Mouse (Mus musculus): Measurements from ENCODE around the gene Ptpn9.
"Not testable (repeated sequence)": the region's sequence is repeated elsewhere in the genome, so short reads cannot be mapped to it uniquely, and the experiment has no call there.

Gene Ptpn9

DNA sequence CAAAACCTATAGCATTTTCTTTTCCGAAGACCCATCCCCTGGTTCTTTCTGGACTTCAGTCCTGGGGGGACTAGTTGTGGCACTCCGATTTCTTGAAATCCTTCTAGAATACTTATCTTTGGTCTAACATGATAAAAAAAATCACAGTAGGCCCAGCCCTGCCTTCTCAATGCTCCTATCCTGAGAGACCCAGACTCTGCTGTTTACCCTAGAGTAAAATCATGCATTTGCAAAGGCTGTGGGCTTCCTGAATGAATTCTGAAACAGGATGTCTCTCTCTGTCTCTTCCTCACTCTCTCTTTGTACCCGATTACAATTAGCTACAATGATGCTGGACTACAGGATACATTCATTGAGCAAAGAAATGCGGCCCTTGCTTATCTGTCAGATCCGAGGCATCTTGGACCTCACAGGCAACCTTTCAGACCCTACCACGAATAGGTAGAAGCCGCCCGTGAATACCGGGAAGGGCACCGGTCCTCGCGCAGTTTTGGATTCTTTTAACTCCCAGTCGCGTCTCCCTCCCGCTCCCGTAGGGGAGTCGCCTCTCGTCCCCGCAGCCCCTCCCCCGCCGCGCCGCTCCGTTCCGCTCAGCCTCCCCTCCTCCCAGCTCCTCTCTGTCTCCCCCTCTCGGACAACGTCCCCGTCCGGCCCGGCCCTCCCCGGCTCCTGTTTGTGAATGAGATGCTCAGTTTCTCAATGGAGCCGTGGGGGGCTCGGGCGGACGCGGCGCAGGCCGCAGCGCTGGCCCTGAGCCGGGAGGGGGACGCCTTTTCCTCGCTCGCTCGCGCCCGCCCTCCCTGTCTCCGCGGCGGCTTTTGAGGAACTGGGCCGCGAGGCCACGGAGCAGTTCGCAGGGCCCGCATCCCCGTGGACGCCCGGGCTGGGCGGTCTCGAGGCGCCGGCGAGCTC lies at the start of gene Ptpn9:
Ptpn9 (plus strand) TSS at position 638 of the 912 bp plus-strand sequence.
- peak; percentile 86 for DNase-seq

DNA sequence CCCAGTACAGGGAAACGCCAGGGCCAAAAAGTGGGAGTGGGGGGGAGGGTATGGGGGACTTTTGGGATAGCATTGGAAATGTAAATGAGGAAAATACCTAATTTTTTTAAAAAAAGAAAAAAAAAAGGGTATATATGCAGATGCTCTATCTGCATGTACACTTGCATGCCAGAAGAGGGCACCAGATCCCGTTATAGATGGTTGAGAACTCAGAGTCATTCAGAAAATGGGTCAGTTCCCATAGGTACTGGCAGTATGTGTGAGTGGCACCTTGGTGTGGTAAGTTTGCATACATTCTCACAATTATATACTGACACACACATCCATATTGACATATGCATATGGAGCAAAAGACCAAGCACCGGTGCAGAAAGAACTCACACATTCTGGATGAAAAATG lies 47.2 kb upstream of the Ptpn9 start:
- peak; percentile 59 for DNase-seq

DNA sequence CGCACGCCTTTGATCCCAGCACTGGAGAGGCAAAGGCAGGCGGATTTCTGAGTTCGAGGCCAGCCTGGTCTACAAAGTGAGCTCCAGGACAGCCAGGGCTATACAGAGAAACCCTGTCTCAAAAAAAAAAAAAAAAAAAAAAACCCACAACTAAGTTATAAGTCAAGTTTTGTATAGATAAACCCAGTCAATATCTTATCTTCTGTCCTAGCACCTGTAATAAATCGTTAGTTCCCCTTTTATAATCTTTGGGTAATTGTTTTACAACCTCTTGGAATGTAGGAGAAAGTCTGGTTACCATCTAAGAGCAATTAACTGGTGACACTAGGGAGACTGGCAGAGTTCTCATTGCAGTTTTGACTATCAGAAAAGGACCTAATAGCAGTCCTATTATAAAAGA lies 46.0 kb upstream of the Ptpn9 start:
- DNase-seq: not testable (repeated sequence)

DNA sequence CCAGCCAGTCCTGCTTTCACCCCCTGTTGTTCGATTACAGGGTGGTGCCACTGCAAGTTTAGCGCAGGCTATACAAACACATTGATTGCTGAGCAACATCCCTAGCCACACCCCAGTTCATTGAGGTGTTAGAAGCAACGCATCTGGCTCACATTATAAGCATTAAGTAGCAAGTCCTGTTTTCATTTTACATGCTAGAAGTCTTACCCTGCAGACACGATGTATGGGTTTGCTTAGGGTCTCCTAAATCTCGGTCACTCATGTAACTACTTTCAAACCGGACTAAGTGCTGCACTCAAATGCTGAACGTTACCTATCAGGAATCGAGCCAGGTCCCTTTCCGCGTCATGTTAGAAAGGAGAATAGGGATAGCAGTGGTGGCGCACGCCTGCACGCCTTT lies 45.0 kb upstream of the Ptpn9 start:
- no peak for DNase-seq

DNA sequence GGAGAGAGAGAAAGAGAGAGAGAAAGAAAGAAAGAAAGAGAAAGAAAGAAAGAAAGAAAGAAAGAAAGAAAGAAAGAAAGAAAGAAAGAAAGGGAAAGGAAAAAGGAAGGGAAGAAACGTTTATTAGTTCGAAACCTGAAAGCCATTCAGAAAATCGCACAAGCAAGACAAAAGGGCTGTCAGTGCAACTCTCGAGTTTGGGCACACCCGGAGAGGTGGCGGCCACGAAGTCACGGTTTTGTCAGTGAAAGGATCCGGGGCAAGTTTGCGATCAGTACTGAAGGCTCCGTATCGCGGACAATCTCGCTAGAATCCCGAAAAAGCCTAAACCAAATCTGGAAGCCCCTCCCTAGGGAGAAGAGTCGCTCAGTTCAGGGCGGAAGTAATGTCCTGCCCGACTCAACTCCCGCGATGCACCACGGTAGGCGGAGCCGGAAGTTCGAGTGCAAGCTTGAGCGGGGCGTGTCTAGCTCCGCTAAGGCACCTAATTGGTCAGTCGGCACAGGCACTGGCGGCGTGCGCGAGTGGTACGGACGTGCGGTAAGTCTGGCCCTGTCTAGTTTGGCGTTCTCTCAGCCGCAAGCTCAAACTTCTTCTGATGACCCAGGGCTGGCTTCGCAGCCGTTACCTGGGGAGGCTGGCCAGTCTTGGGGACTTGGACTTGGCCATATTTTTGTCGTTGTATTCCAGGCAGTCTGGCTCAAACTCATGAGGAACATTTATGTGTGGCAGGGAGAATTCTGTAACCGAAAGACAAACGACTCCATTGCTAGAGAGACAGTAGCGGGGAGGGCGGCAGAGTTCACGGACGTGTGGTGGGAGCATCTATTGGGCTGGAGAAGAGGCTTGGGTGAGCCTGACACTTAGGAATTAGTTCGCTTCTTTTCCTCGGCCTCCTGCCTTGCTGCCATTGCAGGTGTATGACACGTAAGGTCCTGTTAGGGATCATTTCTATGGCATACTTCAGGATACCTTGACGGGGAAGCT lies 44.0 kb upstream of the Ptpn9 start, which contains the start of gene Snupn:
Snupn (plus strand) TSS at position 465 of the 987 bp plus-strand sequence.
- DNase-seq: peak; percentile 96

DNA sequence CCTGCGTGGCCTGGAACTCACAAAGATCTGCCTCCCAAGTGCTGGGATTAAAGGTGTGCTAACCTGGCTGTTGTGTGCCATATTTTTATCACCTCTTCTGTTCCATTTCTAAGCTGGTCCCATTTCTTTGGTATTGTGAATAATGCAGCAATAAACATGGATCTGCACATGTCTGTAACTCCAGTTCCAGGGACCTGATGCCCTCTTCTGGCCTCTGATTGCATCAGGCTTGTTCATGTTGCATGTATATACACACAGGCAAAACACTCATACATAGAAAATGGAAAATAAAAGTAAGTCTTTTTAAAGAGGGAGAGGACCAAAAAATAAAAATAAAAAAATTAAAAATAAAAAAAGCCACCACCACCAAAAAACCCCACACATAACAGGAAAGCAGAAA lies 41.2 kb upstream of the Ptpn9 start:
- DNase-seq: no peak

DNA sequence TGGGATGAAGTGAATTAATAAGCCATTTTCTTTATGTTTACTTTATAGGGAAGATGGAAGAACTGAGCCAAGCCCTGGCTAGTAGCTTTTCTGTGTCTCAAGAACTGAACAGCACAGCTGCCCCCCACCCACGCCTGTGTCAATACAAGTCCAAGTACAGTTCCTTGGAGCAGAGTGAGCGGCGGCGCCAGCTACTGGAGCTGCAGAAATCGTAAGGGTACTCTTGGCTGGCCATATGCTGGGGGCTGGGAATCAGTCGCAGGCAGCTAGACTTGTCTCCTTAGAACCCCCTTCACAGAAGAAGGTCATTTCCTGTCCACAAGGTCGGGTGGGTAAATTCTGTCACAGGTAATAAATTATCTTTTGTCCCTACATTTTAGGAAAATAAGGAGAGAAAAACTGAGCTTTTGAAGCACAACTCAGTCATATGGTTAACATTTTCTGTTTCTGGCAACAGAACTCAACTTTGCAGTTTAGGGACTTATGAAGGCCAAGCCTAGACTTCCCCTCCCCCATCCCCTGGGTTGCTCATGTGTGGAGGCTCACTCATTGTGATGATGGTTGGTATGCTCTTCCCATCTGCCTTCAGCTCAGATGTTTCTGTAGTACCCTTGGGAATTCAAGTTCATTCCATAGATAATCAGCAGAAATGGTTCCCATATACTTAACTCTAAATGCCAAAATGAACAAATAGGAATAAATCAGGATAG lies 37.6 kb upstream of the Ptpn9 start:
- DNase-seq: no peak

DNA sequence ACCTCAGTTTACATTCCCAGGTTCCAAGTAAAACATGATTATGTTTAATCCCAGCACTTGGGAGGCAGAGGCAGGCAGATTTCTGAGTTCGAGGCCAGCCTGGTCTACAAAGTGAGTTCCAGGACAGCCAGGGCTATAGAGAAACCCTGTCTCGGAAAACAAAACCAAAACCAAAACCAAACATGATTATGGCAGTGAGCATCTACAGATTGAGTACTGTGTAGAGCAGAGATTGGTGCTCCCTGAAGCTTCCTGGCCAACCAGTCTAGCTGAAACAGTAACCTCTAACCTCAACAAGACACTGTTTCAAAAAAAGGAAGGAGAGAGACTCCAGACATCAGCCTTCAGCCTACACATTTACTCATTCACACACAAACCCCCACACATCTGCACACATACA lies 36.0 kb upstream of the Ptpn9 start:
- DNase-seq: no peak

DNA sequence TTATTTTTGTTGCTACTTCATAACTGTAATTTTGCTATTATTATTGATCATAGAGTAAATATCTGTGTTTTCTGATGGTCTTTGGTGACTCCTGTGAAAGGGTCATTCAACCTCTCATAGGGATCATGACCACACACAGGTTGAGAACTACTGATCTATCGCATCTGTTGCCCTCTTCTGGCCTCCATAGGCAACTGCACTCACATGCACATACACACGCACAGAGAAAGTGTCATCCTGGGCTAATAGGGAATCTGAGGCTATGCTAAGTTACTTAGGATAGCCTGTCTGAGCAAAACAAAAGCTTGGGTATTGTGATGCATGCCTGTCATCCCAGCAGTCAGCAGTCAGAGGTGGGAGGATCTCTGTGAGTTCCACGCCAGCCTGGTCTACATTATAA lies 33.1 kb upstream of the Ptpn9 start:
- no peak for DNase-seq

DNA sequence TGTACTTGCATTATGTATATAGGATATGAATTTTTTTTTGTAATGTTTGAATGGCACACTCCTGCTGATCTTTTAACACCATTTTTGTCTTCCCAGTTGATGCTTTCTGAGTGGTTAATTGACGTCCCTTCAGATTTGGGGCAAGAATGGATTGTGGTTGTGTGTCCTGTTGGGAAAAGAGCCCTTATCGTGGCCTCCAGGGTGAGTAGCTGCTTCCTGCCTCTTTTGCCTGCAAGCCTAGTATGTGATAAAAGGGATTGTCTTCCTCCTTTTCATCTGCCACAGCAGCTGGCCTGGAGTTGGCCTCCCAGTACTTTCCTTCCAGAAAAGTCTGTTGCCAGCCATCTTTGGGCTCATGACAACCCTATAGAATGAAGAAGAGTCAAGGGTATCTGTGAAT lies 24.6 kb upstream of the Ptpn9 start:
- DNase-seq: no peak

DNA sequence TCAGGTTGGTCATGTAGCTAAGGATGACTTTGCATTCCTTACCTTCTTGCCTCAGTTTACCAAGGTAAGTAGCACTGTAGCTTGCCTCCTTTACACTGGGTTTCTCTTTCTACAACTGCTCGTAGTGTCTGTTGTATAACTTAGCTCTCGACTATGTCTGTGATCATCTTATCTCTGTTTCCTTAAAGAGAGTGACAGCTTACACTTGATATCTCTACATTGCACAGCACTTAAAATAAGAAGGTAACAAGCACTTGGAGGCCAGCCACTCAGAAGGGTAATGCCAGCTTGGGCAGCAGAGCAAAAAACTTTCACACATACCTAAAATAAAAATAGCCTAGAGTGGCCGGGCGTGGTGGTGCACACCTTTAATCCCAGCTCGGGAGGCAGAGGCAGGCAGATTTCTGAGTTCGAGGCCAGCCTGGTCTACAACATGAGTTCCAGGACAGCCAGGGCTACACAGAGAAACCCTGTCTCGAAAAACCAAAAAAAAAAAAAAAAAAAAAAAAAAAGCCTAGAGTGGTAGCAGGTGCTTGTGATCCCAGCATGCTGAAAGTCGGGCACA lies 20.7 kb upstream of the Ptpn9 start:
- DNase-seq: no peak

DNA sequence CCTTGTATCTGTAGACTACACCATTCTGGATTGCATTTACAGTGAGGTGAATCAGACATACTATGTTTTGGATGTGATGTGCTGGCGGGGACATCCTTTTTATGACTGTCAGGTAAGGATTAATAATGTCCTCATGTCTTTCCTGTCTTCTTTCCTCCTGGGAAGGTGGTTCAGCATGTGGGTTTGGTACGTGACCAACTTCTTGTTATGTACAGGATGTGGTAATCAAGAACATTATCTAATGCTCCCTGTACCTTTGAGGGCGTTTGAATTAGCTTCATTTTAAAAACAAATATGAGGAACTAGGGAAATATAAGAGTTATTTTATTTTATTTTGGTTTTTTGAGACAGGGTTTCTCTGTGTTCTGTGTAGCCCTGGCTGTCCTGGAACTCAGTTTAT lies 19.5 kb upstream of the Ptpn9 start:
- no peak for DNase-seq

DNA sequence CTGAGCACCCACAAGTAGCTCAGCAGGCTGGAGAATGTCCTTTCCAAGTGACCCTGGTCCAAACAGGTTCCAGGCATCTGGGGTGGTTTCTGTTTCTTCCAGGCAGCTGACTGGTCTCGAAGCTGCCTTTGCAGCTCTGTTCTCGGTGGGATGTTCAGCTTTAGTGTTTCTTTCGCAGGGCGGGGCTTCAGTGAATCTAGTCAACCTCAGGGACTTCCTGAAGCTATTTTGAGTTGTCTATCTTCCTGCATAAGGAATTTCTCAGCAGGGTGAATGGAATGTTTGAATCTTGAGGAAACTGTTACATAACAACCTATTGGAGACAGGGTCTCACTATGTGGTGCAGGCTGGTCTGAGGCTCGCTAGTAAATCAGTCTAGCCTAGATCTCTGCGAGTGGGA lies 14.5 kb upstream of the Ptpn9 start:
- no peak for DNase-seq

DNA sequence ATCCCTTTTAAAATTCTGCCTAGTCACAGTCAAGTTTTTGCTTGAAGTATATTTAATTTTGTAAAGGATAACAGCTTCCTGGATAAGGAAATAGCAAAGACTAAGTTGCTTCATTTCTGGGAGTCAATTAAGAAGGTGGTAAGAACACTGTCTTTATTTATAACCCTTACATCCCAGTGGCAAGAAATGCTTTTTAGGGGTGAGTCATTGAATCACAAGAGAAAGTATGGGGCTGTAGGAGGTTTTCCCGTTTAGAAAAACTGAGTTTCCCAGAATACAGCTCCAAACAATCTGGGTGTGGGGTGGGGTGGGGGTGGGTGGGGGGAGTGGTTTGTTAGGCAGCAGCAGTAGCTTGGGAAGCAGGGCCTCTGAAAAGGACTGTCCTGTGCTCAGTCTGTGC lies 13.2 kb upstream of the Ptpn9 start:
- no peak for DNase-seq

DNA sequence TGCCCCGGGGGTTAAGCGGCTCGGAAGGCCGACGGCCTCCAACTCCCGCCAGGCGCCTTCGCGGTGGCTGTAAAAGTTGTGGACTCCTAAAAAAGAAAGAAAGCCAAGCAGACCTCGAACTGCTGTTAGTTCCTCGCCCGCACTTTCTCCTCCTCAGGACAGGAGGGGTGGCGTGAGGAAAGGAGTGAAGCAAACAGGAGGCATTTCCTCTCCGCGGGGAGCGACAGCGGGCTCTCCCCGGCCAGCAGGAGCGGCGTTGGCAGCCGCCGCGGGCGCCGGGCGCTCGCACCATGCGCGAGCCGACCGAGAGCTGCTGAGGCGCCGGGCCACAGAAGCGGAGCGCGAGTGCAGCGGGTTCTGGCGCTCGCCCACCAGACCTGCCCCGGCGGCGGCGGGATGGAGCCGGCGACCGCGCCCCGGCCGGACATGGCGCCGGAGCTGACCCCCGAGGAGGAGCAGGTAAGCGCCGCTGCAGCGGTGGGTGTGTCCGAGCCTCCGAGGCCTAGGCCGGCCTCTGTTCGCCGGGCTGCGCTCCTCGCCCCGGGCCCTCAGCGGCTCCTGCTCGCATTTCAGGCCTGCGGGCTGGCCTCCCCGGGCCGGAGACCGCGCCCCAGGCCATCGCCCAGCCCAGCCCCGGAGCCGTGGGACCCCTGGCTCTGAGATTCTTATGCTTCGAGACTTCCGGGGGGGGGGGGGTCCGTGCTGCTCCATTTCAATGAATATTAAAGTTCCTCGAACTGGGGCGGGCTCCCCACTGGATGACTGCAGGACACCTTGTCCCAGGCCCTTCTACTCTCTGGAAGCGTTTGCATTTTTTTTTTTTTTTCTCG lies 690 bp downstream of the Ptpn9 start:
- peak; percentile 53 for DNase-seq

DNA sequence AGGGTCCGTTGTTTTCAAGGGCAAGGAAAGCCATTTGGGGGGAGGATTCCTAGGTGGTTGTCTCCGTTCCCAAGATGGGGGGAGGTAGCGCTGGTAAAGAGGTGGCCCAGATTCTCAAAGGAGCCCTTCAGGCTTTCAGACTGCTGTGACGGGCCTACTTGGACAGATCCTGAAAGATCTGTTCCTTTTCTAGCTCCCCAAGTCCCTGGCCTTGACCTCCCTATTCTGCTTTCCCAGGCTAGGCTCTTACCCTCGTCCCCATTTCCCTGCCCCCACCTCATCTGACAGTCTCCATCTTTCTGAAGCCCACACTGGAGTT lies 1.3 kb downstream of the Ptpn9 start:
- peak; percentile 34 for DNase-seq

DNA sequence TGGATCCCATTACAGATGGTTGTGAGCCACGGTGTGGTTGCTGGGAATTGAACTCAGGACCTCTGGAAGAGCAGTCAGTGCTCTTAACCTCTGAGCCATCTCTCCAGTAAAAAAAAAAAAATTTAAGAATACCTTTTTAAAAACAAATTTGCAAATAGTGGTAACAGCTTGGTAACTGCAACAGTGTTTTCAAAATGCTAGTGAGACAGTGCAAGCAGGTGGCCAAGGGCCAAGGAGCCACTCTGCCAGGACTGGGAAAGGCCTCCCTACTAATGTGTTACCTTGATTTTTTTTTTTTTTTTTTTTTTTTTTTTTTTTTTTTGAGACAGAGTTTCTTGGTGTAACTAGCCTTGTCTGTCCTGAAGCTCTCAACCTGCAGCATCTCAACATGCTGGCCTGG lies 2.5 kb downstream of the Ptpn9 start:
- DNase-seq: not testable (repeated sequence)

DNA sequence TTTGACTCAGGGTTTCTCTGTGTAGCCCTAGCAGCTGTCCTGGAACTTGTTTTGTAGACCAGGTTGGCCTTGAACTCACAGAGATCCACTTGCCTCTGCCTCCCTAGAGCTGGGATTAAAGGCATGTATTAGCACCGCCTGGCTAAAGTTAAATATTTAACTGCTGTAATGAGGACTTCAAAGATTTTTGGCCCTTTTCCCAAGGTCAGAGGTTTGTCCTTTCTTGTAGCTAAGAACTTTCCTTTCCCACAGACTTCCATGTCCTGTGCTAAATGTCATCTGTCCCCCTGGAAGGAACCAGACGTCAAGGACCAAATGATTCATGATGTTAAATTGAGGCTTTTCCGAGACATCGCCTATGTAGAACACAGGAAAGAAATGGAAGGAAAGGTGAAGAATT lies 8.3 kb downstream of the Ptpn9 start:
- DNase-seq: no peak

DNA sequence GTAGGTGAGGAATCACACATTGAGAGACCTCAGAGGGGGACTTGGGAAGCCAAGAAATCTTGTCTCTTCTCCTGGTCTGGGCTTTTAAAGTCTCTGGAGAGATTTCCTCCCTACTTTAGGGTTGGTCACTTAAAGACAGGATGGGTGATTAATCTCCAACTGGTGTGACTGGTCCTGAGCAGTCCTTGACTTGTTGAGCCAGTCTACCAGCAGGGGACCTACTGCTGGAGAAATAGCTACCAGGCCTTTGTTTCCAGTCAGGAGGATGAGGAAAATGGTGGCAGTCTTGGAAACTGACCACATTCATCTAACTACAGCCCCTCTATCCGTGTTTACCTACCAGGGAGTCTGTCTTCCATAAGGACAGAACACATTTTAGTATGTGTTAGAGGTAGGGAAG lies 17.7 kb downstream of the Ptpn9 start:
- no peak for DNase-seq

DNA sequence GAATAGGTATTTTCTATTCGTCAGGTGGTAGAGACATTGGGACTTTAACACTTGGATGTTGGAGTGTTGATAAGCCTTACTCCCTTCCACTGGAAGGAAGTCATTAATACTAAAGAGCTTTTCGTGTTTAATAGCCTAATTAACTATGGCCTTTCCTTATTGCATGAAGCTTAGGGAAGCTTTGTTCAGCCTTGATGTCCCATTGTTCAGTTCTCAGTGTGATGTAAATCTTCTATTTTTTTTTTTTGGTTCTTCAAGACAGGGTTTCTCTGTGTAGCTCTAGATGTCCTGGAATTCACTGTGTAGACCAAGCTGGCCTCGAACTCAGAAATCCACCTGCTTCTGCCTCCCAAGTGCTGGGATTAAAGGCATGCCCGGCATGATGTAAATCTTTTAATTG lies 18.2 kb downstream of the Ptpn9 start:
- DNase-seq: no peak

DNA sequence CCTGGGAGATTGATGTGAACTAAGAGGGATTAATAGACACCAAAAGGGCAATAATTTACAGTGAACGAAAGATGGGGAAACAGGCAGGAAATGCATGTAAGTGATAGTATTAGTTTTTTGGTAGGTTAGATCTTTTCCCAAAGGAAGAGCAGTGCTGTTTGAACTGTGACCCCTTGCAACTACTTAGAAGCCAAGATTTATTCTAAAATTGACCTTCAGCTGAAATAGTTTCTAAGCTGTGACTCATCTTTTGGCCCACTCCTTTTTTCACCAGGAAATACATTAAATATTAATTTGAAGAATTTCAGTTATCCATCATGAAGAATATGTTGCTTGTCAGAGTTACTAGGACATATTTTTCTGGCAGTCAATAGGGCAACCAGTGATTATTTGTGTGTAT lies 19.0 kb downstream of the Ptpn9 start:
- DNase-seq: no peak

DNA sequence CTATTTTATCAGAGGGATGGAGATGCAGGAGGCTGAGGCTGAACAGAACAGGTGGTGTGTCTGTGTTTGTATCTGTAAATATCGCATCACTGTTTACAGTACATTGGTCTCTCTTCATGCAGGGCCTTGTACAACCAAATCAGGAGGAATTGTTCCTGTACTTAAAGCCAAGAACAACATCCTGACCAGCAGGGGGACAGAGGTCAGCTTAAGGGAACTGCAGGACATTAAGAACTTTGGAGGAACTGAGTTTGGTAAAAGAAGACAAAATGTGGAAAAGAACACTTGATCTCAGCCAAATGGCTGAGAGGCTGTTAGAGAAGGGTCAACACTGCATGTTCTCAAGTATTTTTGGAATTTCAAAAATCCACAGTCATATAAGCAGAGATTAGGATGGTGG lies 20.0 kb downstream of the Ptpn9 start:
- no peak for DNase-seq
